Mouse (Mus musculus) intestine, embryonic 14.5 days (tissue): ENCODE measurements around the gene Atp8b3. TPM values are rescaled to one million over a fixed set of nuclear protein-coding genes. Genes with fewer than 3 reads are reported as not detected.

ENCODE experiments used
- ATAC-seq: fragments of 200-750 bp; cut with Nextera tagmentation; replicated peaks from 2 replicates; pipeline ENCODE4 v1.8.0; 2017; ENCODE audit warnings: low read depth, moderate number of reproducible peaks, moderate TSS enrichment, moderate library complexity; ENCODE audit not compliant: low FRiP score, low TSS enrichment
- DNase-seq: peaks from one replicate; pipeline ENCODE4 v3.0.0-alpha.2; 2018; ENCODE audit warnings: low spot score
- H3K27ac ChIP-seq: fragments of 300-500 bp; sonication (generic); 2 replicates; pipeline ENCODE4 v1.5.1; 2014; ENCODE audit warnings: low read depth, mild to moderate bottlenecking, control low read depth
- H3K27me3 ChIP-seq: fragments of 300-500 bp; sonication (generic); replicated peaks from 2 replicates; pipeline ENCODE4 v1.6.1; 2014; ENCODE audit warnings: low read length, control low read depth; ENCODE audit not compliant: control insufficient read depth, insufficient read depth
- H3K36me3 ChIP-seq: fragments of 300-500 bp; sonication (generic); 2 replicates; pipeline ENCODE4 v1.6.1; 2014; ENCODE audit warnings: low read length, control low read depth; ENCODE audit not compliant: control insufficient read depth, insufficient read depth
- H3K4me1 ChIP-seq: fragments of 300-500 bp; sonication (generic); replicated peaks from 2 replicates; pipeline ENCODE4 v1.6.1; 2014; ENCODE audit warnings: low read length, control low read depth, mixed read lengths; ENCODE audit not compliant: control insufficient read depth, insufficient read depth
- H3K4me2 ChIP-seq: fragments of 300-500 bp; sonication (generic); 2 replicates; pipeline ENCODE4 v1.6.1; 2014; ENCODE audit warnings: low read length
- H3K4me3 ChIP-seq: fragments of 300-500 bp; sonication (generic); 2 replicates; pipeline ENCODE4 v1.5.1; 2014; ENCODE audit warnings: low read depth, low read length, control low read depth, mixed read lengths
- H3K9ac ChIP-seq: fragments of 300-500 bp; sonication (generic); 2 replicates; pipeline ENCODE4 v1.6.1; 2014; ENCODE audit warnings: mild to moderate bottlenecking, low read length
- H3K9me3 ChIP-seq: fragments of 300-500 bp; sonication (generic); 2 replicates; pipeline ENCODE4 v1.6.1; 2016; ENCODE audit warnings: low read length, control low read depth; ENCODE audit not compliant: control insufficient read depth
- WGBS: fragments of 180-500 bp; shearing (Covaris S2); extraction: QIAGEN DNeasy Blood & Tissue Kit; methylation state at CpG from one replicate; pipeline ENCODE4 v1.1.7; 2014; 5-methylcytosine and 5-hydroxymethylcytosine counted together
- polyA plus RNA-seq: library from polyadenylated mRNA; unstranded; fragments of >200 nt; fragmentation: Nextera tagmentation; extraction: Ambion mirVana; gene quantifications from 2 replicates; pipeline ENCODE4 v1.2.1, GENCODE M21; 2014

The Atp8b3 gene
- polyA plus RNA-seq, 1 experiment from 2014 or later = 0.18 TPM

- Histone ChIP-seq H3K4me1 (no peaks in the 10 kb centered on the region), H3K9ac (no peak overlapping the region), H3K27me3 (no peaks in the 10 kb centered on the region), H3K9me3 (no peaks in the 10 kb centered on the region), H3K4me3 (no peak overlapping the region), H3K27ac (no peak overlapping the region), H3K4me2 (no peak overlapping the region), H3K36me3 (peaks cover 72% of the 10 kb centered on the region)
- DNase-seq = no peak
- WGBS = 91% methylated on average over 14 of the region's 14 CpGs
- ATAC-seq = no peak
Measured at GRCm38 (mm10) chr10:80543873-80544272, 4.9 kb upstream of the Atp8b3 start.

GRCm38 (mm10) chr10:80539493-80539892 lies 569 bp upstream of the Atp8b3 start:
- 50% methylated on average over 4 of the region's 5 CpGs for WGBS
- Histone ChIP-seq H3K4me1 (0 out of 2 replicates have a peak, but pooled peaks cover 4% of the 10 kb centered on the region), H3K27ac (no peak overlapping the region), H3K9ac (no peak overlapping the region), H3K9me3 (no peaks in the 10 kb centered on the region), H3K36me3 (peaks cover 31% of the 10 kb centered on the region), H3K4me2 (no peak overlapping the region), H3K27me3 (peaks cover 29% of the 10 kb centered on the region), H3K4me3 (no peak overlapping the region)
- ATAC-seq (no peak), DNase-seq (no peak)

- Histone ChIP-seq H3K4me1 (0 out of 2 replicates have a peak, but pooled peaks cover 4% of the 10 kb centered on the region), H3K9ac (no peak overlapping the region), H3K4me2 (no peak overlapping the region), H3K27ac (no peak overlapping the region), H3K27me3 (peaks cover 29% of the 10 kb centered on the region), H3K9me3 (no peaks in the 10 kb centered on the region), H3K4me3 (no peak overlapping the region), H3K36me3 (peaks cover 18% of the 10 kb centered on the region)
- DNase-seq (no peak), ATAC-seq (no peak)
- WGBS = 59% methylated on average over 5 of the region's 5 CpGs
Measured at GRCm38 (mm10) chr10:80538180-80538579, 744 bp downstream of the Atp8b3 start.

- 10% methylated on average over 13 of the region's 13 CpGs for WGBS
- Histone ChIP-seq H3K4me2 (no peak overlapping the region; the same call in 1 of the 2 replicates), H3K27me3 (peaks cover 29% of the 10 kb centered on the region), H3K9me3 (no peaks in the 10 kb centered on the region), H3K4me3 (no peak overlapping the region), H3K27ac (no peak overlapping the region), H3K9ac (no peak overlapping the region), H3K36me3 (no peaks in the 10 kb centered on the region), H3K4me1 (0 out of 2 replicates have a peak, but pooled peaks cover 4% of the 10 kb centered on the region)
- DNase-seq (no peak), ATAC-seq (no peak)
Measured at GRCm38 (mm10) chr10:80535711-80536110, 3.2 kb downstream of the Atp8b3 start.

GRCm38 (mm10) chr10:80535071-80535470 lies 3.9 kb downstream of the Atp8b3 start:
- Histone ChIP-seq H3K36me3 (no peaks in the 10 kb centered on the region), H3K9me3 (no peaks in the 10 kb centered on the region), H3K4me3 (no peak overlapping the region), H3K4me1 (0 out of 2 replicates have a peak, but pooled peaks cover 4% of the 10 kb centered on the region), H3K27me3 (peaks cover 29% of the 10 kb centered on the region), H3K27ac (no peak overlapping the region), H3K9ac (no peak overlapping the region), H3K4me2 (no peak overlapping the region; the same call in 1 of the 2 replicates)
- DNase-seq (no peak), ATAC-seq (no peak)
- WGBS = 8% methylated on average over 14 of the region's 14 CpGs

- Histone ChIP-seq H3K36me3 (no peaks in the 10 kb centered on the region), H3K4me1 (0 out of 2 replicates have a peak, but pooled peaks cover 4% of the 10 kb centered on the region), H3K9ac (no peak overlapping the region), H3K4me3 (no peak overlapping the region), H3K9me3 (no peaks in the 10 kb centered on the region), H3K4me2 (no peak overlapping the region), H3K27me3 (peaks cover 29% of the 10 kb centered on the region), H3K27ac (no peak overlapping the region)
- no peak for DNase-seq
- ATAC-seq = no peak
- WGBS = 13% methylated on average over 7 of the region's 7 CpGs
Measured at GRCm38 (mm10) chr10:80533704-80534103, 5.2 kb downstream of the Atp8b3 start.

- Histone ChIP-seq H3K4me3 (no peak overlapping the region), H3K27ac (no peak overlapping the region), H3K36me3 (no peaks in the 10 kb centered on the region), H3K9ac (no peak overlapping the region), H3K4me1 (0 out of 2 replicates have a peak, but pooled peaks cover 4% of the 10 kb centered on the region), H3K9me3 (no peaks in the 10 kb centered on the region), H3K27me3 (peaks cover 22% of the 10 kb centered on the region), H3K4me2 (no peak overlapping the region)
- DNase-seq (no peak), ATAC-seq (no peak)
- WGBS = 89% methylated on average over 11 of the region's 11 CpGs
Measured at GRCm38 (mm10) chr10:80532783-80533182, 6.1 kb downstream of the Atp8b3 start.

GRCm38 (mm10) chr10:80526172-80526571 lies 12.8 kb downstream of the Atp8b3 start:
- Histone ChIP-seq H3K27ac (no peak overlapping the region), H3K4me2 (peak overlapping the region; percentile 5; the same call in 1 of the 2 replicates), H3K9me3 (0 out of 2 replicates have a peak, but pooled peaks cover 4% of the 10 kb centered on the region), H3K4me1 (peaks cover 8% of the 10 kb centered on the region; the same call in 1 of the 2 replicates), H3K9ac (no peak overlapping the region), H3K4me3 (no peak overlapping the region), H3K36me3 (no peaks in the 10 kb centered on the region), H3K27me3 (no peaks in the 10 kb centered on the region)
- ATAC-seq = peak; percentile 84; the same call in 1 of the 2 replicates
- no peak for DNase-seq
- 16% methylated on average over 9 of the region's 9 CpGs for WGBS

- H3K9me3 ChIP-seq = 0 out of 2 replicates have a peak, but pooled peaks cover 4% of the 10 kb centered on the region
- 89% methylated on average over 7 of the region's 7 CpGs for WGBS
- DNase-seq (no peak), ATAC-seq (no peak)
- H3K4me2 ChIP-seq = no peak overlapping the region
- no peak overlapping the region for H3K9ac ChIP-seq
- H3K4me1 ChIP-seq = peaks cover 8% of the 10 kb centered on the region; the same call in 1 of the 2 replicates
- no peak overlapping the region for H3K27ac ChIP-seq
- H3K36me3 ChIP-seq = no peaks in the 10 kb centered on the region
- H3K4me3 ChIP-seq = no peak overlapping the region
- no peaks in the 10 kb centered on the region for H3K27me3 ChIP-seq
Measured at GRCm38 (mm10) chr10:80523299-80523698, 15.6 kb downstream of the Atp8b3 start.
